Mouse (Mus musculus) spleen, adult 12 weeks (tissue): ENCODE data around the gene 2210011C24Rik.
A peak's percentile ranks its signal among the peaks of the same experiment; 100 is the strongest.

Source experiments
- DNase-seq: peaks from one replicate; pipeline ENCODE4 v3.0.0; 2022; ENCODE audit warnings: low spot score

The 2210011C24Rik gene

GRCm38 (mm10) chr8:84011705-84012498 is at the start of gene 2210011C24Rik:
Gene 2210011C24Rik, minus strand, starts transcription at chr8:84012171.
- DNase-seq: no peak

- no peak for DNase-seq
Measured at GRCm38 (mm10) chr8:84060245-84060644, 48.3 kb upstream of the 2210011C24Rik start.

GRCm38 (mm10) chr8:84059226-84059625 is 47.3 kb upstream of the 2210011C24Rik start:
- DNase-seq: no peak

GRCm38 (mm10) chr8:84057827-84058226 is 45.9 kb upstream of the 2210011C24Rik start:
- no peak for DNase-seq

- DNase-seq: no peak
Measured at GRCm38 (mm10) chr8:84053229-84053628, 41.3 kb upstream of the 2210011C24Rik start.

GRCm38 (mm10) chr8:84052746-84053145 is 40.8 kb upstream of the 2210011C24Rik start:
- no peak for DNase-seq

GRCm38 (mm10) chr8:84048171-84048570 is 36.2 kb upstream of the 2210011C24Rik start:
- no peak for DNase-seq

GRCm38 (mm10) chr8:84046505-84046904 is 34.5 kb upstream of the 2210011C24Rik start:
- DNase-seq: no peak

GRCm38 (mm10) chr8:84044900-84045299 is 32.9 kb upstream of the 2210011C24Rik start, which contains the start of gene Rln3:
Gene Rln3, minus strand, starts transcription at chr8:84045000.
- DNase-seq: no peak

GRCm38 (mm10) chr8:84044103-84044502 is 32.1 kb upstream of the 2210011C24Rik start:
- DNase-seq: no peak

- no peak for DNase-seq
Measured at GRCm38 (mm10) chr8:84042948-84043342, 31.0 kb upstream of the 2210011C24Rik start.

- peak; percentile 38 for DNase-seq
Measured at GRCm38 (mm10) chr8:84042066-84042947, 30.3 kb upstream of the 2210011C24Rik start, which contains the start of gene Il27ra. Gene Il27ra, minus strand, starts transcription at chr8:84042589.

GRCm38 (mm10) chr8:84039050-84039449 is 27.1 kb upstream of the 2210011C24Rik start:
- DNase-seq: peak; percentile 35

- no peak for DNase-seq
Measured at GRCm38 (mm10) chr8:84038015-84038414, 26.0 kb upstream of the 2210011C24Rik start.

- DNase-seq: no peak
Measured at GRCm38 (mm10) chr8:84032777-84033176, 20.8 kb upstream of the 2210011C24Rik start.

- DNase-seq: no peak
Measured at GRCm38 (mm10) chr8:84029272-84029671, 17.3 kb upstream of the 2210011C24Rik start.

GRCm38 (mm10) chr8:84027449-84027848 is 15.5 kb upstream of the 2210011C24Rik start:
- DNase-seq: no peak

GRCm38 (mm10) chr8:84025863-84026262 is 13.9 kb upstream of the 2210011C24Rik start:
- no peak for DNase-seq

- peak; percentile 47 for DNase-seq
Measured at GRCm38 (mm10) chr8:84024171-84024570, 12.2 kb upstream of the 2210011C24Rik start.

- no peak for DNase-seq
Measured at GRCm38 (mm10) chr8:84023631-84024030, 11.7 kb upstream of the 2210011C24Rik start.

- DNase-seq: no peak
Measured at GRCm38 (mm10) chr8:84023085-84023484, 11.1 kb upstream of the 2210011C24Rik start.

- no peak for DNase-seq
Measured at GRCm38 (mm10) chr8:84021569-84021968, 9.6 kb upstream of the 2210011C24Rik start.

- DNase-seq: no peak
Measured at GRCm38 (mm10) chr8:84021096-84021495, 9.1 kb upstream of the 2210011C24Rik start, which contains the start of gene Palm3. Gene Palm3, plus strand, starts transcription at chr8:84021471.
